Mouse (Mus musculus) ES-Bruce4 (cell line): ENCODE measurements around the gene Fjx1.

Experiments
- CTCF ChIP-seq: IDR thresholded peaks from one replicate; pipeline ENCODE4 v1.8.1; 2011; ENCODE audit warnings: low read depth, low read length
- POLR2A ChIP-seq: IDR thresholded peaks from one replicate; pipeline ENCODE4 v1.8.1; 2011; ENCODE audit warnings: low read length; ENCODE audit not compliant: insufficient read depth

- no peak for TF ChIP-seq CTCF
- TF ChIP-seq POLR2A: no peak
Measured at GRCm38 (mm10) chr2:102407363-102408184, 44.7 kb downstream of the Fjx1 start, which contains the start of gene Trim44.
